Mouse (Mus musculus) adrenal gland, adult 2 months (tissue): ENCODE measurements around the gene 9130213A22Rik. TPM values are rescaled to one million over a fixed set of nuclear protein-coding genes. Genes with fewer than 3 reads are reported as not detected.

Experiments used
- DNase-seq: peaks from one replicate; pipeline ENCODE4 v3.0.0; 2021
- polyA plus RNA-seq: library from polyadenylated mRNA; depleted of rRNA; stranded (reverse); fragments of >200 nt; gene quantifications from 2 replicates; pipeline ENCODE4 v1.2.3, GENCODE M21; 2012; rRNA removed
- total RNA-seq, 2 experiments: library from RNA; stranded (reverse); gene quantifications; 2 replicates each; pipeline ENCODE4 v1.2.3; 2021

Gene 9130213A22Rik
- total and polyA plus RNA-seq, 3 experiments, result 0.59 to 3.0 (median 0.78) TPM

GRCm38 (mm10) chr11:69074776-69075069, 47.7 kb downstream of the 9130213A22Rik start:
- DNase-seq, result no peak

- DNase-seq, result no peak
Observed at GRCm38 (mm10) chr11:69073951-69074775, 48.2 kb downstream of the 9130213A22Rik start.

GRCm38 (mm10) chr11:69073065-69073888, 49.1 kb downstream of the 9130213A22Rik start:
- peak; percentile 85 for DNase-seq

GRCm38 (mm10) chr11:69072666-69073064, 49.7 kb downstream of the 9130213A22Rik start:
- DNase-seq, result no peak

- DNase-seq, result no peak
Observed at GRCm38 (mm10) chr11:69072234-69072633, 50.2 kb downstream of the 9130213A22Rik start.

GRCm38 (mm10) chr11:69071262-69071661, 51.1 kb downstream of the 9130213A22Rik start:
- no peak for DNase-seq

GRCm38 (mm10) chr11:69070590-69071222, 51.7 kb downstream of the 9130213A22Rik start, which contains the start of gene Tmem107:
Gene Tmem107, plus strand, starts transcription at chr11:69070806.
- peak; percentile 95 for DNase-seq

GRCm38 (mm10) chr11:69070093-69070492, 52.3 kb downstream of the 9130213A22Rik start:
- DNase-seq, result peak; percentile 59

Other genes starting within 250 kb of the 9130213A22Rik start
- under 1 TPM in 1 of 2 experiments, not detected in 1; 0.09 TPM for gene Rnf222, start 234.0 kb downstream of the 9130213A22Rik start, total RNA-seq
- 0.23 and 0.39 TPM in 2 replicates for gene Rnf222, start 234.0 kb downstream of the 9130213A22Rik start, polyA plus RNA-seq
- gene Rpl26, start 221.0 kb downstream of the 9130213A22Rik start, total RNA-seq, result 1,000 to 10,000 TPM; 1,114 to 1,327 TPM
- 146 and 179 TPM in 2 replicates for gene Rpl26, start 221.0 kb downstream of the 9130213A22Rik start, polyA plus RNA-seq
- gene Odf4, start 195.5 kb downstream of the 9130213A22Rik start, total RNA-seq, result not detected
- gene Odf4, start 195.5 kb downstream of the 9130213A22Rik start, polyA plus RNA-seq, result not detected in 2 replicates
- 10 to 100 TPM; 15.2 to 21.6 TPM for gene Arhgef15, start 165.1 kb downstream of the 9130213A22Rik start, total RNA-seq
- 133 and 183 TPM in 2 replicates for gene Arhgef15, start 165.1 kb downstream of the 9130213A22Rik start, polyA plus RNA-seq
- 10 to 100 TPM; 40.4 to 45.9 TPM for gene Slc25a35, start 154.5 kb downstream of the 9130213A22Rik start, total RNA-seq
- 61.3 and 78.3 TPM in 2 replicates for gene Slc25a35, start 154.5 kb downstream of the 9130213A22Rik start, polyA plus RNA-seq
- gene Rangrf, start 147.4 kb downstream of the 9130213A22Rik start, total RNA-seq, result 10 to 100 TPM; 13.5 to 31.2 TPM
- 16.9 and 17.8 TPM in 2 replicates for gene Rangrf, start 147.4 kb downstream of the 9130213A22Rik start, polyA plus RNA-seq
- gene Pfas, start 114.1 kb downstream of the 9130213A22Rik start, total RNA-seq, result 10 to 100 TPM; 23.7 to 28.6 TPM
- 14.5 and 16.7 TPM in 2 replicates for gene Pfas, start 114.1 kb downstream of the 9130213A22Rik start, polyA plus RNA-seq
- gene Ctc1, start 106.7 kb downstream of the 9130213A22Rik start, total RNA-seq, result 10 to 100 TPM; 21.8 to 26.6 TPM
- 37.8 and 39.7 TPM in 2 replicates for gene Ctc1, start 106.7 kb downstream of the 9130213A22Rik start, polyA plus RNA-seq
- gene Aurkb, start 76.9 kb downstream of the 9130213A22Rik start, total RNA-seq, result 1 to 10 TPM; 1.7 to 2.8 TPM
- 10.8 and 11.2 TPM in 2 replicates for gene Aurkb, start 76.9 kb downstream of the 9130213A22Rik start, polyA plus RNA-seq
- 10 to 100 TPM; 21.3 to 26.4 TPM for gene Borcs6, start 62.9 kb downstream of the 9130213A22Rik start, total RNA-seq
- 38.9 and 41.4 TPM in 2 replicates for gene Borcs6, start 62.9 kb downstream of the 9130213A22Rik start, polyA plus RNA-seq
- gene Tmem107, start 51.8 kb downstream of the 9130213A22Rik start, total RNA-seq, result 10 to 100 TPM in 1 of 2 experiments, 1 to 10 TPM in 1; 9.5 to 16.9 TPM
- 46.6 and 49.1 TPM in 2 replicates for gene Tmem107, start 51.8 kb downstream of the 9130213A22Rik start, polyA plus RNA-seq
- gene Vamp2, start 34.1 kb downstream of the 9130213A22Rik start, total RNA-seq, result 100 to 1,000 TPM; 104 to 130 TPM
- gene Vamp2, start 34.1 kb downstream of the 9130213A22Rik start, polyA plus RNA-seq, result 425 and 479 TPM in 2 replicates
- 10 to 100 TPM; 55.0 to 75.9 TPM for gene Per1, start 27.4 kb downstream of the 9130213A22Rik start, total RNA-seq
- 41.3 and 76.1 TPM in 2 replicates for gene Per1, start 27.4 kb downstream of the 9130213A22Rik start, polyA plus RNA-seq
- gene Hes7, start 2.2 kb downstream of the 9130213A22Rik start, total RNA-seq, result not detected
- 1.3 and 1.6 TPM in 2 replicates for gene Hes7, start 2.2 kb downstream of the 9130213A22Rik start, polyA plus RNA-seq
- 1 to 10 TPM in 1 of 2 experiments, under 1 TPM in 1; 0.79 to 1.0 TPM for gene Aloxe3, start 3.3 kb upstream of the 9130213A22Rik start, total RNA-seq
- 1.4 and 2.5 TPM in 2 replicates for gene Aloxe3, start 3.3 kb upstream of the 9130213A22Rik start, polyA plus RNA-seq
- gene Alox12b, start 34.4 kb upstream of the 9130213A22Rik start, total RNA-seq, result not detected
- gene Alox12b, start 34.4 kb upstream of the 9130213A22Rik start, polyA plus RNA-seq, result not detected in 2 replicates
- not detected for gene Alox8, start 75.3 kb upstream of the 9130213A22Rik start, total RNA-seq
- not detected in 2 replicates for gene Alox8, start 75.3 kb upstream of the 9130213A22Rik start, polyA plus RNA-seq
- not detected for gene Gucy2e, start 114.4 kb upstream of the 9130213A22Rik start, total RNA-seq
- gene Gucy2e, start 114.4 kb upstream of the 9130213A22Rik start, polyA plus RNA-seq, result not detected in 2 replicates
- gene Cntrob, start 201.2 kb upstream of the 9130213A22Rik start, total RNA-seq, result 1 to 10 TPM; 4.4 to 6.5 TPM
- 5.9 and 6.2 TPM in 2 replicates for gene Cntrob, start 201.2 kb upstream of the 9130213A22Rik start, polyA plus RNA-seq
- 10 to 100 TPM; 81.3 to 83.5 TPM for gene Trappc1, start 201.4 kb upstream of the 9130213A22Rik start, total RNA-seq
- gene Trappc1, start 201.4 kb upstream of the 9130213A22Rik start, polyA plus RNA-seq, result 18.4 and 23.4 TPM in 2 replicates
- 10 to 100 TPM in 1 of 2 experiments, 1 to 10 TPM in 1; 6.0 to 10.5 TPM for gene Kcnab3, start 203.7 kb upstream of the 9130213A22Rik start, total RNA-seq
- gene Kcnab3, start 203.7 kb upstream of the 9130213A22Rik start, polyA plus RNA-seq, result 9.0 and 12.6 TPM in 2 replicates
- 1 to 10 TPM; 3.3 to 6.8 TPM for gene Rnf227, start 217.9 kb upstream of the 9130213A22Rik start, total RNA-seq
- gene Rnf227, start 217.9 kb upstream of the 9130213A22Rik start, polyA plus RNA-seq, result 0.88 and 1.1 TPM in 2 replicates
- gene Chd3, start 246.8 kb upstream of the 9130213A22Rik start, total RNA-seq, result 10 to 100 TPM; 71.0 to 92.8 TPM
- gene Chd3, start 246.8 kb upstream of the 9130213A22Rik start, polyA plus RNA-seq, result 83.4 and 107 TPM in 2 replicates